Mouse (Mus musculus): ENCODE data around the gene Pi4kb.
A peak's percentile ranks its signal among the peaks of the same experiment; 100 is the strongest.
"Not testable (repeated sequence)": the region's sequence is repeated elsewhere in the genome, so short reads cannot be mapped to it uniquely, and the experiment has no call there.

Pi4kb gene

DNA sequence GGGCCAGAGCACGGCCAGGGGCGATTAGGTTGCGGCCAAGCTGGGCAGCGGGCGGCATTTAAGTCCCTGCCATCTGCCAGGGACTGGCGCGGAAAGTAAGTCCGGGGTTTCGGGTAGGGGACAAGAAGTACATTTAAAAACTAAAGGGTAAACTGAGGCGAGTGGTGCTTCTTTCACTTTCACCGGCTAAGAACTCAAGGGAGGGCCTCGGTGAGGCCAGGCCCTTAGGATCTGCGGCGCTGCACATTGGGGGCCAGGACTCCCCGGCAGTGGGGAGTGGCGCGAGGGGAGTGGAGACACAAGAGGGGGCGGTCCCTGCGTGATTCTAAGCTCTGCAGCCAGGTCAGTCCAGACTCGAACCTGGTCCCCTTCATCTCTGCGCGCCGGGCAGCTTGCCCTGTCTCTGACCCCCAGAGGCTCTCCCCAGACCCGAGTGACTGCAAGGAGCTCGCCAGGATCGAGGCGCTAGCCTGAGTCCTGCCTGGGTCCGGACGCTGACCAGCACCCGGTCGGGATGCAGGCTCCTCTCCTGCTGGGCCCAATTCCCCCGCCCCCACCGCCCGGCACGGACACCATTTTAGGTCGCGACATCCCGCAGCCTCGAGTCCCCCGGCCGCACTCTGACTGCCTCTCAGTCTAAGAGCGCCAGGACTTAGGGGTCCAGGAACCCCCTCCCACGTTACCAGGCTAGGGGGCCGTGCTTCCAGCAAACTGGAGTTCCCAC lies 40.1 kb downstream of the Pi4kb start:
- DNase-seq (ENCODE audit: low spot score in 2 of 2), result peak; percentile 38 to 40

DNA sequence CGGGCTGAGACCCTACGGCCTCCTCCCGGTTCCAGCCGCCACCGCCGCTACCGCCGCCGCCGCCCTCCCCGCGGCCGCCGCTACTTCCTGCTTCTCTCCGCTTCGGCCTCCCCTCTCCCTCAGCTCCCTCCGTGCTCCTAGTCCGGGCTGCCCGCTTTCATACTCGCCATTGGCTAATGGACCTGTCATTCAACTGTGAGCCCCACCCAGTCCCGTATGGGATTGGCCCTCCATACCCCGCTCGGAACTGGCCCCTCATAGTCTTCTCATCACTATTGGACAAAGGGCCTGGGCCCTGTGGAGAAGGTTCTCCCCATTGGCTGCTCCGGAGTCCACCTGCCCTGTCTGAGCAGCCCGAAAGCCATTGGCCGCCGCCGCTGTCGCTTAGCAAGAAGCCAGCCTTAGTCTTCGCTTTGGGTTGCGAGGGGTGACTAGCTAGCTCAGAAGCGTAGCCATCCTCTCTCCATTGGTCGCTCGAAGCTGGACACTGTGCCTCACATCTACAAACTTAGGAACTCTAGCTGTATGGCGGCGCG lies 40.9 kb downstream of the Pi4kb start, which contains the start of gene Zfp687:
Gene Zfp687 (minus strand): TSS at position 112 of the 536 bp plus-strand sequence.
- DNase-seq (ENCODE audit: low spot score in 2 of 2), result peak; percentile 99 to 100

DNA sequence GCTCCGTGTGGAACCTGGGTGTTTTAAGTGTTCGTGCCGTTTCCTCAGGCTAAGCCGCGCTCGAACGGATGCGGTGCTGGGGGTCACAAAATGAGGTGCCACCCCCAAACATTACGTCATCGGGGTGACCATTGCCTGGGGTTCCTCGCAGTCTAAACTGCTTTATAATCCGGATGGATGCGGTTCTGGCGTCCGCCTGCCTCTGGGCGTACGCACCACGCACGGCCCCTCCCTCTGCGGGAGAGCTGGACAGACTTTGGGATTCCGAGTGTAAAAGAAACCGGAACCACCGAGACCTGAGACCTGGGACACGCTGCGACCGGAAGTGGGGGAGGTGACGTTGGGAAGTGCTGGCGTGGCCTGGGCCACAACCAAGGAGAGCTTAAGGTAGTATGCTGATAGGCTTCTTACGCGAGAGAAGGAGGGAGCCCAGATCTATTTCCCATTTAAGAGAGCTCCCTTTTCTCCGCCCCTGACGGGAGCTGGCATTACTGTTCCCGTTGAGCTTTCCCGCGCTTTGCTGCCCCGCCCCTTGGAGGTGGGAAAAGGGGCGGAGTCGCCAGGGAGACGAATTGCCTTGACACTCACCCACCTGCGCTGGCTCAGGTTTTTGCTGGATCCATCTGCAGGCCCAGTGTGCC lies 41.5 kb downstream of the Pi4kb start:
- DNase-seq (ENCODE audit: low spot score in 2 of 2), result peak; percentile 92

DNA sequence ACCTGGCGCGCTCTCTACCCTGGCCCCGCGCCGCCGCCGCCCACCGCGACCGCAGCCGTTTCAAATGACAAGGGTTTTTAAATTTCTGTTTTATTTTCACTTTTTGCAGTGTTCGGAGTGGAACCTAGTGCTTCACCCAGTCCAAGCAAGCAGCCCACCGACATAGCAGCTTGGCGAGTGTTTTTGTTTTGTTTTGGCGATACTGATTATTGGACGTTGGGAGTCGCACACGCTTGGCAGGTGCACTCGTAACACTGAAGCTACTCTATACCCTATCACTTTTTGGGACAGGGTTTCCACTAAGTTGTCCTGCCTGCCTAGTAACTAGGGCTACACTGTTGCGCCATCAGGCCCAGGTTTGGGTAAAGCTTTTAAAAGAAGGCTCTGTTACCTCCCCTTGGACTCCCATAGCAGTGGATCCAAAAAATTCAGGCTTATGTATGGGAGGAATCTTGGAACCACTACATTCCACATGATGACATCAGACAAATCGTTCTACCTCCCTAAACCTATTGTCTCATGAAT lies 42.1 kb downstream of the Pi4kb start:
- DNase-seq (ENCODE audit: low spot score in 2 of 2), result no peak

DNA sequence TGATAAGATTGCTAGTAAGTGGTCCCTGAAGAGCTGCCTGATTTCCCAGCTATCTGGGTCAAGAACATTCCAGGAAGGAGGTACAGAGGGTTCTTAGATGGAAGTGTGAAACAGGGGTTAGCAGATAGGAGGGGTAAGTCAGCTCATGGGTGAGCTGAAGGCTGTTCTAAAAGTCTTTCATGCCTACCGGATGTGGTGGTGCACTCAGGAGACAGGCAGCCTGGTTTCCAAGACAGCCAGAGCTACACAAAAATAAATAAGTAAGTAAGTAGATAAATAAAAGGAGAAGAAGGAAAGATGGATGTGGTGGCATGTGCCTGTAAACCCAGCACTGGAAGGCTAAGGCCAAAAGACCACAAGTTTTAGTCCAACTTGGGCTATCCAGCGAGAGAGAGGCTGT lies 44.2 kb downstream of the Pi4kb start:
- no peak for DNase-seq (ENCODE audit: low spot score in 2 of 2)

DNA sequence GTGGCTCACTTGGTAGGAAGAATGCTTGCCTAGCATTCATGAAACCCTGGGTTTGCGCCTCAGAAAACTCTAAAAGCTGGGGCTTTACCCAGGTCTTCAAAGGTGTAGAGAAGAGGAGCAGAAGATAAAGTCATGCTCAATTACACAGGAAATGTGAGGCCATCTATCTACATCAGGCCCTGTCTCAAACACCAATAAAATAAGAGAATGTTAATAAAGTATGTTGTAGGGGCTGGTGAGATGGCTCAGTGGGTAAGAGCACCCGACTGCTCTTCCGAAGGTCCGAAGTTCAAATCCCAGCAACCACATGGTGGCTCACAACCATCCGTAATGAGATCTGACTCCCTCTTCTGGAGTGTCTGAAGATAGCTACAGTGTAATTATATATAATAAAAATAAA lies 46.4 kb downstream of the Pi4kb start:
- DNase-seq (ENCODE audit: low spot score in 2 of 2), result not testable (repeated sequence)

DNA sequence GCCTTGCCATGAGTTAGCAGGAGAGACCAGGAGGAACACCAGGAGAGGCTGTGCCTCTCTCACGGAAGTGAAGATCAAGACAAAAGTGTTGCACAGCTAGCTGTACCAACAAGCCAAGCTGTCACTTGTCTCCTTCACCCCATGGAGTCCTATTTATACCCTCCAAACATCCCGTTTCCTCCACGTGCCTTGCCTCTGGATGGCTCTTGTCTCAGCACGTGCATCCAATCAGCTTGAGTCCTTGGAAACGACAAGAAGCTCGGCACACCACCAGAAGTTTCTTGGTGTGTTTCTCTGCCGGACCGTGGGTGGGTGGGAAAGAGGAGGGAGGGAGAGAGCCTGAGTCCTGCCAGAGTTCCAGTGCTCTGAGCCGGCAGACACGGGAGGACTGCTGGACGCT lies 50.0 kb downstream of the Pi4kb start:
- no peak for DNase-seq (ENCODE audit: low spot score in 2 of 2)

DNA sequence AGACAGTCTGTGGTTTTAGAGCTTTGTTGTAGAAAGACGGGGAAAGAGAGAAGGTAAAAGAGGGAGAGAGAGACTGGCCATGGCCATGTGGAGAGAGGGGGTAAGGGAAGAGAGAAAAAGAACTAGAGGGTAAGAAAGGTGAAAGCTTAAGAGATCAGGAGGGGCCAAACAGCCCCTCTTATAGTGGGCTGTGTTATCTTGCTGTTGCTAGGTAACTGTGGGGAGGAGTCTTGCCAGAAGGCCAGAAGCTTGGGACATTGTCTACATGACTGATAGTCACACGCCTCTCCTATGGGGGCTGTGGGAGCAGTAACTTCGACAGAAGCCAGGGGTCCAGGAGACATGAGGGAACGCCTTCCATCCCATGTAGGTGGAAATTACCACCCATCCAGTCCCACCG lies 50.7 kb downstream of the Pi4kb start:
- DNase-seq (ENCODE audit: low spot score in 2 of 2), result no peak

DNA sequence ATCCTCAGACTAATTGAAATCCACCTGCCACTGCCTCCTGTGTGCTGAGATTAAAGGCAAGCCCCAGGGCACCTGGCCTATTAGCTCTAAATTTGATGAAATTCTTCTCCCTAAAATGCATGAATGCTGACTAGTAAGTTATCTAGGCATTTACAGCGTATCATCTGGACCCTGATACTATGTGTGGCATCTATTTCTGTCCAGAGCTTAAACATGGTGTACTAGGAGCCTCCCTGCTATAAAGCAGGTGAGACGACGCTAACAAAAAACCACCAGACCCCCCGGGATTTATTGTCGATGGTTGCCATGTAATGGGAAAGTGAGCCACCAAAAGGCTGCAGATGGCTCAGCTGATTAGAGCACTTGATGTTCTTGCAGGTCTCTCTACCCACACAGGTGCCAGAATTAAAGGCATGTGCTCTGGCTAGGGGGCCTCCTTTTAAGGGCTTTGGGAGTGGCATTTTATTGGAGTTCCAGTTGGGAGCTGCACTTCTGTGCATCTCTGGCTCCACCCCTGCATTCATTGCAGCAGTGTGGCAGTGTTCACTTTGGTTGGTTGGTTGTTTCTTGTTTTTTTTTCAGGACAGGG lies 52.6 kb downstream of the Pi4kb start:
- DNase-seq (ENCODE audit: low spot score in 2 of 2), result no peak

DNA sequence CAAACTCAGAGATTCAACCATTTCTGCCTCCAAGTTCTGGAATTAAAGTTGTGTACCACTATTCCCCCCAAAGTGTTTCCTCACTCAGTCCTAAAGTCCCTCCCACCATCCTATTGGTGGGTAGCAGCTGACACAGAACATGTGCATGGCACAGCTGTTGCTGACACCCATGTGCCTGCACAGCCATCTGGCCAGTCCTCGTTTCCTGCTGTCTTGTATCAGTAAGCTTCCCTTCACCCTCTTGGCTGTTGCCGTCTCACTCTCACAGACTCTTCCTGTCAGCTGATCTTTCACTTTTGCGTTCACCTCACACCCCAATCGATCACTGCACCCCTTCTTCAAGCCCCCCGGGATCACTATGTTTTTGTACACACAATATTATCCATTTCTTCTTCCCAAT lies 53.2 kb downstream of the Pi4kb start:
- peak in 1 of 2 experiments; percentile 41 for DNase-seq (ENCODE audit: low spot score in 2 of 2)

DNA sequence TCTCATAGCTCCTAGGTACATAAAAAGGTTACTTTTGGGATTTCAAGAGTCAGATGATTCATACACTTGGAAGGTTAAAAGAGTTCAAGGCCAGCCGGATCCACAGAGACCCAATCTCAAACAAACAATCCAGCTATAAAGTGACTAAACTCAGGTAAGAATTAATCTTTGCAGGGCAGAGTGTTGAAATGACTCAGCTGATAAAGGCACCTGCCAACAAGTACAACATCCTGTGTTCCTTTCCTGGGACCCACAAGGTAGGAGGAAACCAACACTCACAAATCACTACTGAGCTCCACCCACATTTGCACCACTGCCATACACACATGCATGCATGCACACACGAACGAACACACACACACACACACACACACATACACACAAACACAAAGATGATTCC lies 54.1 kb downstream of the Pi4kb start:
- DNase-seq (ENCODE audit: low spot score in 2 of 2), result no peak

DNA sequence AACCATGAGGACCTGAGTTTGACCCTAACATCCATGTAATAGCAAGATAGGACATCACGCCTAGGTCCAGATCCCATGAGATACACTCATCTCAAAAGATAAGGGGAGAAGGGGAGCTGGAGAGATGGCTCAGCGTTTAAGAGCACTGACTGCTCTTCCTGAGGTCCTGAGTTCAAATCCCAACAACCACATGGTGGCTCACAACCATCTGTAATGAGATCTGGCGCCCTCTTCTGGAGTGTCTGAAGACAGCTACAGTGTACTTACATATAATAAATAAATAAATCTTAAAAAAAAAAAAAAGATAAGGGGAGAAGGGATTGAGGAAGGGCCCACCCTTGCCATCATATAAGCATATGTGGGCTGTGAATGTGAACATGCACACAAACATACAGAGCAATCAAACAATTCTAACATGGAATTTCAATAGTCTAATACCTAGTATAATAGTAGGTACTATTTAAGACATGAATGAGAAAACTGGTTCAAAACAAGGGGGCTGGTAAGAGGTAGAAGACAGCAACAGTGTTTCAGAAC lies 54.8 kb downstream of the Pi4kb start:
- DNase-seq (ENCODE audit: low spot score in 2 of 2), result not testable (repeated sequence)

DNA sequence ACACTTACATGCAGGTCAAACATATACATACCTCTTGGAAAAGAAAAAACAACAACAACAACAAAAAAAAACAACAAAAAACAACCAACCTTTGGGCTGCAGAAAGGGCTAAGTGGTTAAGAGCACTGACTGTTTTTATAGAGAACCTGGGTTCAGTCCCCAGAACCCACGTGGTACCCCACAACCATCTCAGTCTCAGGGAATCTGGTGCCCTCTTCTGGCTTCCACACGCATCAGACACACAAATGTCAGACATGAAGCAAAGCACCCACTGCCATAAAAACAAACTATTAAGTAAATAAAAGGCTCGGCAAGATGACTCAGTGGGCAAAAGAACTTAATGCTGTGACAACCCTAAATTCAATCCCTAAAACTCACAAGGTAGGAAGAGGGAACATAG lies 55.4 kb downstream of the Pi4kb start:
- no peak for DNase-seq (ENCODE audit: low spot score in 2 of 2)

DNA sequence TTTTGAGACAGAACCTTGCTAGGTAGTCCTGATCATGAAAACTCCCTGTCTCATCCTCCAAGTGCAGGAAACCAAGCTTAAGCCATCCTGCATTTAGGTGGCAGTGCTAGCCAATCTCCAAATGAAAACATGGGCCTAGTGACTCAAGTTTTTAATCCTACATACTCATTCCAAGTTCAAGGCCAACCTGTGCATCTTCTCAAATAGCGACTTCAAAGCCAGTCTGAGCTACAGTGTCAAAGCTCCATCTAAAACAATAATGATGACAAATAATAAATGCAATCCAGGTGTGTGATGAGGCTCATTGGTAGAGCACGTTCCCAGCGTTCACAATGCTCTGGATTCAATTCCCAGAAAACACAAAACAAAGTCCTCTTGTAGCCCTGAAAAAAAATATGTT lies 67.1 kb downstream of the Pi4kb start:
- DNase-seq (ENCODE audit: low spot score in 2 of 2), result no peak

DNA sequence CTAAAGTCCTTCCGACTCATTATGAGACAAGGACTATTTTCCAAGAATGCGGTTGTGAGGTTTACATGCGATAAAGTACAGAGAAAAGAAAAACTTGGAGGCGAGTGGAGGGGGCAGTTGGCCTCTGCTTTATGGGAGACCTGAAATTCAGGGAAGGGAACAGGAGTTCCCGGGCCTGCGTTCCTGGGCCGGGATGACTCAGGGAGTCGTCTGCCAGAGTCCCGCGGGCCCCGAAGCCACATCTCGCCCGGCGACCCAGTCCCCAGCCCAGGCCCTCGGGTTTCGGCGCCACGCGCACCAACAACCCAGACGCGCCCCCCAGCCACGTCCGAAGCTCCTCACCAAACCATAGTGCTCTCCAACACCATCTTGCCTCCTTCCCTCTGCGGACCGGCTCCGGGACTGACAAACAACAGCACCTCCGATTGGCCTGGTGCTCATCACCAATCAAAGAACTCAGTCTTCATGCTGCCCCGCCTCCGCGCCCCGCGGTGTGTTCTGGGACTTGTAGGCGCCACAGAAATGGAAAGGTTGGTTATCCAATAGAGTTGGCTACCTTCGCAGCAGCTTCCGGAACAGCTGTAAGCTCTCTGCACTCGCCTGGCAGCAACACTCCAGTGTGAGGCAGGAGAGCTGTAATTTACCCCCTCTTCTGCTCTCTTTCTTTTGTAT lies 67.8 kb downstream of the Pi4kb start, which contains the start of gene Psmd4:
Gene Psmd4 (minus strand): TSS at position 449 of the 672 bp plus-strand sequence.
- DNase-seq (ENCODE audit: low spot score in 2 of 2), result peak; percentile 97

DNA sequence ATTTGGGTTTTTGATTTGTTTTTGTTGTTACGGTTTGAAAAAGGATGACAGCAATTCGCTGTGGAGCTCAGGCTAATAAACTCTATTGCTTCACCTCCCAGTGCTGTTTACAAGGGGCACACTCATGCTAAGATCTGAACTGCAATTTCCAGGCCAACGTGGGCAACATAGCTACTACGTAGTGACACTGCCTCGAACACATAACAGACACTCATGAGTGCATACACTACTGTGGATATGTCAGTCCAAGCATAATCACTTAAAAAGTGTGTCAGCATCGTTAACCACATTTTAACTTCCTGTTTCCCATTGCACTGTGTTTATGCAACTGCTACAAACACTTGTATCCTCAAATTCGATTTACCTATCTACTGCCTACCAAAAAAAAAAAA lies 68.3 kb downstream of the Pi4kb start:
- no peak for DNase-seq (ENCODE audit: low spot score in 2 of 2)

DNA sequence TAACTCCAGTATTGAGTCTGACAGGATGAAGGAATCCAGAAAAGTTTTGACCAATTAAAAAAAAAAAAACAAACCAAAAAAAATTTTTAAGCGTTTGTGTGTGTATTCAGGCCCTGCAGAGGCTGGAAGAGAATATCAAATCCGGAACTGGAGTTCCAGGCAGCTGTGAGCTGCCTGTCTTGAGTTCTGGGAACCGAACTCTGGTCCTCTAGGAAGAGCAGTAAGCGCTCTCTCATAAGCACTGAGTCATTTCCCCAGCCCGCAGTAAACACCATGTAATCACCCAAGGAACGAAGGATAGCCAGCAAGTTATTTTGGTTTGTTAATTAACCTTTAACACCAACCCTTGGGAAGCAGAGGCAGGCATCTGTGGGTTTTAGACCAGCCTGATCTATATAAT lies 68.7 kb downstream of the Pi4kb start:
- no peak for DNase-seq (ENCODE audit: low spot score in 2 of 2)

DNA sequence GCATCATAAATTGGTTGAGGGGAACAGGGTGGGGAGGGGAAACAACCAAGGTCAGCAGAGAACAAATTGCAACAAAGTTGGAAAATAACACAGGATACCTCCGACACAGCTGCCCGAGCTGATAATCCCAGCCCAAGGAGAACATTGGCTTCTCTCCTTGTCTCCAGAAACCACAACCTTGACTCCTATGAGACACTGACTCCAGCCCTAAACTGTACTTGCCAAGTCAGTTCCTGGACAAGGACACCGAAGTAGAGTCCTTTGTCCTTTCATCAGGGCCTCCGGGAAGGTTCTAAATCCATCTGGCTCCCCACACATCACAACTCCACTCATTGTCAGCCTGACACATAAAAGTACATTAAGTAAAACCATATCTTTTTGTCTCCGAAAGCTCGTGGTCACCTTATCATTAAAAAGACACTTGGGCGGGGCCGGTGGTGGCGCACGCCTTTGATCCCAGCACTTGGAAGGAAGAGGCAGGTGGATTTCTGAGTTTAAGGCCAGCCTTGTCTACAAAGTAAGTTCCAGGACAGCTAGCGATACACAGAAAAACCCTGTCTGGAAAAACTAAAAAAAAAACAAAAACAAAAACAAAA lies 72.0 kb downstream of the Pi4kb start:
- no peak for DNase-seq (ENCODE audit: low spot score in 2 of 2)

DNA sequence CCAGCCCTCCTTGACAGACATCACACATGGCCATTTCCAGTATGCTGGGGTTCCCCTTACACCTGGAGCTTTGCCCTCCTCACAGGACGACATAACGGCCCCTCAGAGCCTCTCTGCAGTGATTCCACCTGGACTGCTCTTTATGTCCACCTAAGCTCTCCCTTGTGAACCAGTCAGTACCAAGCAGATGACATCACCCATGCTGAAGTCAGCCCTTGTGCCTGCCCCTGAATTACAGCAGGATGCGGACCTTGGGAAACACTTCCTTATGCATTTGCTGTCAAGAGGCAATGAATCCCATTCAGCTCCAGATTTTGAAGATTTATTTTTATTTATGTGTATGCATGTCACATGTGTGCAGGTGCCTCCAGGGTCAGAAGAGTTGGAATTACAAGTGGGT lies 73.4 kb downstream of the Pi4kb start:
- DNase-seq (ENCODE audit: low spot score in 2 of 2), result no peak

DNA sequence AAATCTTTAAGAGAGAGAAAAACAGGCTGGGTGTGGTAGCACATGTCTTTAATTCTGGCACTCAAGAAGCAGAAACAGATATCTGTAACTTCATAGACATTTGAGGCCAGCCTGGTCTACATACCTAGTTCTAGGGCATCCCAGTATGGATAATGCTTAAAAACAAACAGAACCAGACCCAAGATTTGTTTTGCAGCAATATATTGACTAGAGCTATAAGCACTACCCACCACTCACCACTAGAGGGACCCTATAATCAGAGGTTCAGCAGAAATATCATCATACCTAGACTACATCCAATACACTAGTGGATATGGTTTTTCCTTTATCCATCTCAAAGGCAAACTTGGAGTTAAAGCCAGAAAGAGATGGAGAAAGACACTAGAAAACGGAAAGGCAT lies 78.4 kb downstream of the Pi4kb start:
- no peak for DNase-seq (ENCODE audit: low spot score in 2 of 2)

DNA sequence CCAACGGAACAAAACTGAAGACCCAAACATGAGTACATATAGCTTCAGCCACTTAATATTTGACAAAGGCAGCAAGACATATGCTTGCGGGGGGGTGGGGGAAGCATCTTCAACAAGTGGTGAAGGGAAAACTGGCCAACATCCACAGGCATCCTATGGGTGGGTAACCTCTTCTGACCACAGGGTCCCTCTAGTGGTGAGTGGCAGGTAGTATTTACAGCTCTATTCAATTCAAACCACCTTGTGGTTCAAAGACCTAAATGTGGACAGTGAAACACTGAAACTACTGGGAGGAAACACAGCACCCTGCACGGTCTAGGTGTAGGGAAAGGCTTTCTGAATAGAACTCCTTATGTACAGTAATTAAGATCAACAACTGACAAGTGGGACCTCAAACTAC lies 79.2 kb downstream of the Pi4kb start:
- no peak for DNase-seq (ENCODE audit: low spot score in 2 of 2)
